Mouse (Mus musculus) myocyte (in vitro differentiated cells): ENCODE data around the gene Cox18.

ENCODE experiments used
- CEBPB ChIP-seq: IDR thresholded peaks from 2 replicates; pipeline ENCODE4 v1.6.1; 2011; ENCODE audit warnings: mild to moderate bottlenecking, moderate library complexity; ENCODE audit not compliant: poor library complexity, insufficient read depth, severe bottlenecking
- E2F4 ChIP-seq: IDR thresholded peaks from one replicate; pipeline ENCODE4 v1.6.1; 2011; ENCODE audit warnings: mild to moderate bottlenecking, control low read depth, moderate library complexity; ENCODE audit not compliant: insufficient read depth
- MAX ChIP-seq: IDR thresholded peaks from one replicate; pipeline ENCODE4 v1.6.1; 2011; ENCODE audit warnings: low read depth, mild to moderate bottlenecking, control low read depth
- MYOG ChIP-seq, 3 experiments: IDR thresholded peaks; one replicate each; pipeline ENCODE4 v1.6.1; 2011; ENCODE audit warnings: control low read depth in 2 of 3, low read depth in 2 of 3, mild to moderate bottlenecking in 2 of 3; ENCODE audit not compliant: insufficient read length in 2 of 3, control insufficient read depth in 1 of 3, insufficient read depth in 1 of 3
- POLR2A ChIP-seq: IDR thresholded peaks from one replicate; pipeline ENCODE4 v1.6.1; 2011; ENCODE audit warnings: low read depth, mild to moderate bottlenecking, control low read depth, moderate library complexity; ENCODE audit not compliant: insufficient read length
- POLR2AphosphoS2 ChIP-seq: IDR thresholded peaks from one replicate; pipeline ENCODE4 v1.6.1; 2011; ENCODE audit warnings: low read depth, control low read depth; ENCODE audit not compliant: insufficient read length
- SRF ChIP-seq: IDR thresholded peaks from one replicate; pipeline ENCODE4 v1.6.1; 2011; ENCODE audit warnings: low read depth; ENCODE audit not compliant: control insufficient read depth, insufficient read length
- TCF12 ChIP-seq: IDR thresholded peaks from one replicate; pipeline ENCODE4 v1.6.1; 2011; ENCODE audit warnings: mild to moderate bottlenecking, control low read depth; ENCODE audit not compliant: poor library complexity, insufficient read depth, severe bottlenecking
- USF1 ChIP-seq: IDR thresholded peaks from one replicate; pipeline ENCODE4 v1.6.1; 2011; ENCODE audit warnings: low read depth, mild to moderate bottlenecking, control low read depth, moderate library complexity

- TF ChIP-seq CEBPB = no peak
- no peak for TF ChIP-seq POLR2A
- TF ChIP-seq TCF12 = no peak
- no peak for TF ChIP-seq USF1
- TF ChIP-seq SRF = no peak
- TF ChIP-seq POLR2AphosphoS2 = no peak
- TF ChIP-seq E2F4 = no peak
- TF ChIP-seq MAX = no peak
- no peak for TF ChIP-seq MYOG (IDR thresholded peaks at IDR 0.05; ENCODE audit: control insufficient read depth in 1 of 3, insufficient read depth in 1 of 3, insufficient read length in 2 of 3, low read depth in 2 of 3)
Measured at GRCm38 (mm10) chr5:90202447-90203117, 21.2 kb downstream of the Cox18 start.
